Mouse (Mus musculus) ES-E14 (cell line): Measurements from ENCODE around the gene Tmem262. TPM values are rescaled to one million over a fixed set of nuclear protein-coding genes. Genes with fewer than 3 reads are reported as not detected.
A peak's percentile ranks its signal among the peaks of the same experiment; 100 is the strongest.

Experiments used
- DNase-seq: peaks from one replicate; pipeline ENCODE4 v3.0.0-alpha.2; 2013; ENCODE audit warnings: low read depth, low spot score
- H3K27ac ChIP-seq: 2 replicates; pipeline ENCODE4 v1.5.1; 2012; ENCODE audit warnings: low read depth, mild to moderate bottlenecking, low read length, moderate library complexity, mixed read lengths; ENCODE audit not compliant: poor library complexity, insufficient read depth, severe bottlenecking
- H3K36me3 ChIP-seq: 2 replicates; pipeline ENCODE4 v1.6.1; 2012; ENCODE audit warnings: mild to moderate bottlenecking, low read length, moderate library complexity, mixed read lengths; ENCODE audit not compliant: control insufficient read depth, poor library complexity, insufficient read depth, severe bottlenecking
- H3K4me1 ChIP-seq, 2 experiments: fragments of 150-350 bp in 1 of 2; sonication (generic) in 1 of 2; 2 replicates each; pipeline ENCODE4 v1.6.1; 2012; ENCODE audit warnings: low read length in 2 of 2, mild to moderate bottlenecking in 1 of 2, mixed read lengths in 1 of 2; ENCODE audit not compliant: control insufficient read depth in 2 of 2, insufficient read depth in 2 of 2, poor library complexity in 1 of 2
- H3K4me3 ChIP-seq, 2 experiments: fragments of 150-350 bp in 1 of 2; sonication (generic) in 1 of 2; 2 replicates each; pipeline ENCODE4 v1.5.1; 2012; ENCODE audit warnings: low read length in 2 of 2, low read depth in 1 of 2, mild to moderate bottlenecking in 1 of 2, mixed read lengths in 1 of 2; ENCODE audit not compliant: insufficient read depth in 1 of 2, poor library complexity in 1 of 2, severe bottlenecking in 1 of 2
- H3K9ac ChIP-seq: 2 replicates; pipeline ENCODE4 v1.6.1; 2012; ENCODE audit warnings: low read depth, mild to moderate bottlenecking, low read length, mixed read lengths; ENCODE audit not compliant: poor library complexity, insufficient read depth, severe bottlenecking
- H3K9me3 ChIP-seq: fragments of 150-350 bp; sonication (generic); 2 replicates; pipeline ENCODE4 v1.6.1; 2012; ENCODE audit warnings: low read depth, mild to moderate bottlenecking, low read length; ENCODE audit not compliant: control insufficient read depth, insufficient read depth
- CHD2 ChIP-seq: IDR thresholded peaks from 2 replicates; pipeline ENCODE4 v1.6.1; 2014; ENCODE audit warnings: mild to moderate bottlenecking, low read depth, low read length, inconsistent platforms
- HCFC1 ChIP-seq: IDR thresholded peaks from 2 replicates; pipeline ENCODE4 v1.6.1; 2012; ENCODE audit warnings: low read length, inconsistent platforms, borderline replicate concordance; ENCODE audit not compliant: insufficient read depth
- MAFK ChIP-seq: IDR thresholded peaks from 2 replicates; pipeline ENCODE4 v1.6.1; 2014; ENCODE audit warnings: mild to moderate bottlenecking, low read depth, low read length, inconsistent platforms; ENCODE audit not compliant: insufficient read depth
- ZC3H11A ChIP-seq: IDR thresholded peaks from 2 replicates; pipeline ENCODE4 v1.6.1; 2012; ENCODE audit warnings: low read depth, mild to moderate bottlenecking, inconsistent platforms, low read length, borderline replicate concordance
- ZNF384 ChIP-seq: IDR thresholded peaks from 2 replicates; pipeline ENCODE4 v1.6.1; 2012; ENCODE audit warnings: low read depth, low read length, inconsistent platforms
- in situ Hi-C, 2 experiments: fragments of 600-800 bp; cut with MboI; formaldehyde crosslinking; loops; one replicate each; pipeline ENCODE4 v1.15.1; 2025; ENCODE audit warnings: low sequenced_read_pairs in 2 of 2, inconsistent platforms in 1 of 2; ENCODE audit not compliant: unreplicated experiment in 2 of 2
- total RNA-seq: library from RNA; depleted of rRNA; stranded (reverse); fragments of 300-350 nt; gene quantifications from 2 replicates; pipeline ENCODE4 v1.2.3, GENCODE M21; 2012

Gene Tmem262
- total RNA-seq, 1 experiment, result not detected

GRCm38 (mm10) chr19:6062418-6062817, 17.4 kb upstream of the Tmem262 start:
- DNase-seq, result no peak
- Histone ChIP-seq H3K9ac (peak overlapping the region; percentile 94; the same call in 1 of the 2 replicates), H3K36me3 (peaks cover 17% of the 10 kb centered on the region), H3K4me3 (peak overlapping the region; percentile 52 to 82; a peak in 3 of 4 replicates), H3K4me1 (peaks cover 0 to 8% of the 10 kb centered on the region in 2 experiments; a peak in 2 of 4 replicates), H3K9me3 (no peaks in the 10 kb centered on the region), H3K27ac (no peak overlapping the region)
- in situ Hi-C loops, result no loop called here
- TF ChIP-seq HCFC1 (no peak), MAFK (no peak), CHD2 (no peak), ZNF384 (no peak), ZC3H11A (no peak)

- H3K9ac ChIP-seq, result no peak overlapping the region
- TF ChIP-seq MAFK, result no peak
- no peak for TF ChIP-seq ZC3H11A
- no peak for TF ChIP-seq HCFC1
- TF ChIP-seq CHD2, result no peak
- no peak for TF ChIP-seq ZNF384
- no peak for DNase-seq
- no peak overlapping the region for H3K27ac ChIP-seq
- H3K36me3 ChIP-seq, result peaks cover 17% of the 10 kb centered on the region
- no peaks in the 10 kb centered on the region for H3K9me3 ChIP-seq
- H3K4me3 ChIP-seq, result no peak overlapping the region
- peaks cover 0 to 11% of the 10 kb centered on the region in 2 experiments; a peak in 2 of 4 replicates for H3K4me1 ChIP-seq
- in situ Hi-C loops, result no loop called here
These were observed 16.8 kb upstream of the Tmem262 start for GRCm38 (mm10) chr19:6063081-6063480.

GRCm38 (mm10) chr19:6066571-6066970, 13.3 kb upstream of the Tmem262 start:
- H3K9ac ChIP-seq, result peak overlapping the region; percentile 45
- in situ Hi-C loops, result no loop called here
- H3K27ac ChIP-seq, result no peak overlapping the region
- H3K36me3 ChIP-seq, result peaks cover 3% of the 10 kb centered on the region; the same call in 1 of the 2 replicates
- H3K4me1 ChIP-seq, result peaks cover 0 to 12% of the 10 kb centered on the region in 2 experiments; a peak in 1 of 4 replicates
- peak overlapping the region; percentile 25 to 95 for H3K4me3 ChIP-seq
- no peaks in the 10 kb centered on the region for H3K9me3 ChIP-seq
- DNase-seq, result no peak
- TF ChIP-seq CHD2 (no peak), HCFC1 (no peak), ZC3H11A (no peak), ZNF384 (no peak), MAFK (no peak)

- H3K9ac ChIP-seq, result peak overlapping the region; percentile 73
- peaks cover 3% of the 10 kb centered on the region; the same call in 1 of the 2 replicates for H3K36me3 ChIP-seq
- peak overlapping the region; percentile 71 to 95 for H3K4me3 ChIP-seq
- TF ChIP-seq ZNF384 (no peak), ZC3H11A (no peak), MAFK (no peak), CHD2 (no peak), HCFC1 (no peak)
- DNase-seq, result peak; percentile 85
- peak overlapping the region; percentile 28; the same call in 1 of the 2 replicates for H3K27ac ChIP-seq
- no peaks in the 10 kb centered on the region for H3K9me3 ChIP-seq
- peaks cover 0 to 14% of the 10 kb centered on the region in 2 experiments; a peak in 1 of 4 replicates for H3K4me1 ChIP-seq
- in situ Hi-C loops, result no loop called here
These were observed 12.7 kb upstream of the Tmem262 start for GRCm38 (mm10) chr19:6067011-6067723.
